Mouse (Mus musculus) forebrain, postnatal 0 days (tissue): Measurements from ENCODE around the gene Washc3. TPM values are rescaled to one million over a fixed set of nuclear protein-coding genes. Genes with fewer than 3 reads are reported as not detected.

ENCODE experiments used
- ATAC-seq: fragments of 200-750 bp; cut with Nextera tagmentation; 2 replicates; pipeline ENCODE4 v1.8.0; 2017; ENCODE audit warnings: mild to moderate bottlenecking, moderate library complexity
- DNase-seq: peaks from one replicate; pipeline ENCODE4 v3.0.0-alpha.2; 2015
- H3K27ac ChIP-seq: fragments of 300-500 bp; sonication (generic); 2 replicates; pipeline ENCODE4 v1.5.1; 2014; ENCODE audit warnings: low read depth, mild to moderate bottlenecking, antibody characterized with exemption, low read length, moderate library complexity, mixed read lengths
- H3K27me3 ChIP-seq: fragments of 300-500 bp; sonication (generic); 2 replicates; pipeline ENCODE4 v1.6.1; 2014; ENCODE audit warnings: mild to moderate bottlenecking, low read length, mixed read lengths; ENCODE audit not compliant: insufficient read depth
- H3K36me3 ChIP-seq: fragments of 300-500 bp; sonication (generic); 2 replicates; pipeline ENCODE4 v1.6.1; 2014; ENCODE audit warnings: mild to moderate bottlenecking, moderate library complexity; ENCODE audit not compliant: insufficient read depth
- H3K4me1 ChIP-seq: fragments of 300-500 bp; sonication (generic); 2 replicates; pipeline ENCODE4 v1.6.1; 2014; ENCODE audit warnings: antibody characterized with exemption; ENCODE audit not compliant: insufficient read depth
- H3K4me2 ChIP-seq: fragments of 300-500 bp; sonication (generic); 2 replicates; pipeline ENCODE4 v1.6.1; 2014; ENCODE audit warnings: low read depth, mild to moderate bottlenecking, moderate library complexity
- H3K4me3 ChIP-seq: fragments of 300-500 bp; sonication (generic); 2 replicates; pipeline ENCODE4 v1.5.1; 2014; ENCODE audit warnings: low read depth, low read length, mixed read lengths
- H3K9ac ChIP-seq: fragments of 300-500 bp; sonication (generic); 2 replicates; pipeline ENCODE4 v1.6.1; 2014; ENCODE audit warnings: mild to moderate bottlenecking
- H3K9me3 ChIP-seq: fragments of 300-500 bp; sonication (generic); 2 replicates; pipeline ENCODE4 v1.6.1; 2016; ENCODE audit warnings: low read length
- CTCF ChIP-seq: sonication (generic); IDR thresholded peaks from 2 replicates; pipeline ENCODE4 v1.5.1; 2016; ENCODE audit warnings: antibody characterized with exemption, control low read depth, low read depth
- WGBS: fragments of 180-500 bp; shearing (Covaris S2); extraction: QIAGEN DNeasy Blood & Tissue Kit; methylation state at CpG from one replicate; pipeline ENCODE4 v1.1.7; 2014; 5-methylcytosine and 5-hydroxymethylcytosine counted together
- polyA plus RNA-seq: library from polyadenylated mRNA; unstranded; fragments of >200 nt; fragmentation: Nextera tagmentation; extraction: Ambion mirVana; gene quantifications from 2 replicates; pipeline ENCODE4 v1.2.1, GENCODE M21; 2015
- total RNA-seq: library from RNA; depleted of rRNA; stranded (reverse); fragments of >200 nt; gene quantifications from 2 replicates; pipeline ENCODE4 v1.2.3, GENCODE M21; 2014

Washc3 gene
- total and polyA plus RNA-seq, 2 experiments from 2014 or later: 27.1 to 40.4 TPM

GRCm38 (mm10) chr10:88225421-88225820, 24.5 kb downstream of the Washc3 start:
- no peak overlapping the region for H3K27ac ChIP-seq
- DNase-seq (no peak), ATAC-seq (no peak)
- H3K9ac ChIP-seq: no peak overlapping the region
- WGBS: 74% methylated on average over 5 of the region's 5 CpGs
- no peaks in the 10 kb centered on the region for H3K36me3 ChIP-seq
- no peaks in the 10 kb centered on the region for H3K9me3 ChIP-seq
- no peak overlapping the region for H3K4me2 ChIP-seq
- no peaks in the 10 kb centered on the region for H3K27me3 ChIP-seq
- H3K4me3 ChIP-seq: no peak overlapping the region
- no peaks in the 10 kb centered on the region for H3K4me1 ChIP-seq
- TF ChIP-seq CTCF: no peak

GRCm38 (mm10) chr10:88227962-88228361, 27.1 kb downstream of the Washc3 start:
- Histone ChIP-seq H3K36me3 (no peaks in the 10 kb centered on the region), H3K27me3 (no peaks in the 10 kb centered on the region), H3K4me1 (no peaks in the 10 kb centered on the region), H3K9ac (no peak overlapping the region), H3K4me2 (no peak overlapping the region), H3K27ac (no peak overlapping the region), H3K9me3 (no peaks in the 10 kb centered on the region), H3K4me3 (no peak overlapping the region)
- ATAC-seq: no peak
- DNase-seq: no peak
- 99% methylated on average over 2 of the region's 2 CpGs for WGBS
- no peak for TF ChIP-seq CTCF

GRCm38 (mm10) chr10:88228521-88229017, 27.7 kb downstream of the Washc3 start:
- no peak for TF ChIP-seq CTCF
- H3K4me2 ChIP-seq: no peak overlapping the region
- no peaks in the 10 kb centered on the region for H3K27me3 ChIP-seq
- no peak overlapping the region for H3K27ac ChIP-seq
- ATAC-seq (no peak), DNase-seq (no peak)
- H3K9ac ChIP-seq: no peak overlapping the region
- no peaks in the 10 kb centered on the region for H3K9me3 ChIP-seq
- no peaks in the 10 kb centered on the region for H3K36me3 ChIP-seq
- H3K4me3 ChIP-seq: no peak overlapping the region
- WGBS: 84% methylated on average over 8 of the region's 8 CpGs
- H3K4me1 ChIP-seq: no peaks in the 10 kb centered on the region

- Histone ChIP-seq H3K36me3 (0 out of 2 replicates have a peak, but pooled peaks cover 2% of the 10 kb centered on the region), H3K4me3 (no peak overlapping the region), H3K27ac (no peak overlapping the region), H3K9me3 (no peaks in the 10 kb centered on the region), H3K4me1 (no peaks in the 10 kb centered on the region), H3K27me3 (no peaks in the 10 kb centered on the region), H3K9ac (no peak overlapping the region), H3K4me2 (no peak overlapping the region)
- ATAC-seq (no peak), DNase-seq (no peak)
- no peak for TF ChIP-seq CTCF
- WGBS: 57% methylated on average over 8 of the region's 8 CpGs
Observed at GRCm38 (mm10) chr10:88231671-88232070, 30.8 kb downstream of the Washc3 start.

GRCm38 (mm10) chr10:88232765-88233164, 31.9 kb downstream of the Washc3 start:
- Histone ChIP-seq H3K27ac (no peak overlapping the region), H3K27me3 (no peaks in the 10 kb centered on the region), H3K4me1 (no peaks in the 10 kb centered on the region), H3K4me3 (no peak overlapping the region), H3K9me3 (no peaks in the 10 kb centered on the region), H3K4me2 (no peak overlapping the region), H3K36me3 (peaks cover 5% of the 10 kb centered on the region; the same call in 1 of the 2 replicates), H3K9ac (no peak overlapping the region)
- DNase-seq: no peak
- WGBS: 76% methylated on average over 2 of the region's 2 CpGs
- no peak for TF ChIP-seq CTCF
- ATAC-seq: no peak

GRCm38 (mm10) chr10:88244681-88245080, 43.8 kb downstream of the Washc3 start:
- ATAC-seq (no peak), DNase-seq (no peak)
- Histone ChIP-seq H3K9me3 (no peaks in the 10 kb centered on the region), H3K4me2 (no peak overlapping the region), H3K27ac (no peak overlapping the region), H3K9ac (no peak overlapping the region), H3K4me3 (no peak overlapping the region), H3K27me3 (no peaks in the 10 kb centered on the region), H3K4me1 (no peaks in the 10 kb centered on the region), H3K36me3 (0 out of 2 replicates have a peak, but pooled peaks cover 7% of the 10 kb centered on the region)
- TF ChIP-seq CTCF: no peak
- 88% methylated on average over 13 of the region's 13 CpGs for WGBS

- H3K4me2 ChIP-seq: no peak overlapping the region
- H3K9me3 ChIP-seq: no peaks in the 10 kb centered on the region
- no peaks in the 10 kb centered on the region for H3K4me1 ChIP-seq
- no peak overlapping the region for H3K27ac ChIP-seq
- WGBS: 80% methylated on average over 3 of the region's 3 CpGs
- no peaks in the 10 kb centered on the region for H3K36me3 ChIP-seq
- H3K27me3 ChIP-seq: no peaks in the 10 kb centered on the region
- H3K9ac ChIP-seq: no peak overlapping the region
- ATAC-seq: no peak
- no peak for DNase-seq
- no peak for TF ChIP-seq CTCF
- no peak overlapping the region for H3K4me3 ChIP-seq
Observed at GRCm38 (mm10) chr10:88250300-88250699, 49.4 kb downstream of the Washc3 start.
